Mouse (Mus musculus) hindbrain, embryonic 15.5 days (tissue): Measurements from ENCODE around the gene Iqcc. TPM values are rescaled to one million over a fixed set of nuclear protein-coding genes. Genes with fewer than 3 reads are reported as not detected.
A peak's percentile ranks its signal among the peaks of the same experiment; 100 is the strongest.

Source experiments
- ATAC-seq: fragments of 200-750 bp; cut with Nextera tagmentation; 2 replicates; pipeline ENCODE4 v1.8.0; 2017; ENCODE audit warnings: low read depth, moderate number of reproducible peaks, moderate TSS enrichment; ENCODE audit not compliant: low FRiP score
- H3K27ac ChIP-seq: fragments of 300-500 bp; sonication (generic); replicated peaks from 2 replicates; pipeline ENCODE4 v1.5.1; 2015; ENCODE audit warnings: mild to moderate bottlenecking, inconsistent platforms
- H3K27me3 ChIP-seq: fragments of 300-500 bp; sonication (generic); 2 replicates; pipeline ENCODE4 v1.6.1; 2015; ENCODE audit warnings: control low read depth, inconsistent platforms
- H3K36me3 ChIP-seq: fragments of 300-500 bp; sonication (generic); 2 replicates; pipeline ENCODE4 v1.6.1; 2015; ENCODE audit warnings: control low read depth, inconsistent platforms
- H3K4me1 ChIP-seq: fragments of 300-500 bp; sonication (generic); replicated peaks from 2 replicates; pipeline ENCODE4 v1.6.1; 2015; ENCODE audit warnings: control low read depth, inconsistent platforms
- H3K4me2 ChIP-seq: fragments of 300-500 bp; sonication (generic); 2 replicates; pipeline ENCODE4 v1.6.1; 2015; ENCODE audit warnings: moderate library complexity, mild to moderate bottlenecking, inconsistent platforms
- H3K4me3 ChIP-seq: fragments of 300-500 bp; sonication (generic); 2 replicates; pipeline ENCODE4 v1.5.1; 2015; ENCODE audit warnings: mild to moderate bottlenecking, inconsistent platforms
- H3K9ac ChIP-seq: fragments of 300-500 bp; sonication (generic); 2 replicates; pipeline ENCODE4 v1.6.1; 2015; ENCODE audit warnings: inconsistent platforms
- H3K9me3 ChIP-seq: fragments of 300-500 bp; sonication (generic); 2 replicates; pipeline ENCODE4 v1.6.1; 2016; ENCODE audit warnings: control low read depth, inconsistent platforms
- WGBS: fragments of 180-500 bp; shearing (Covaris S2); methylation state at CpG from one replicate; pipeline ENCODE4 v1.1.7; 2015; 5-methylcytosine and 5-hydroxymethylcytosine counted together
- polyA plus RNA-seq: library from polyadenylated mRNA; unstranded; fragments of >200 nt; fragmentation: Nextera tagmentation; extraction: Ambion mirVana; gene quantifications from 2 replicates; pipeline ENCODE4 v1.2.1, GENCODE M21; 2015

The Iqcc gene
- polyA plus RNA-seq, 1 experiment from 2014 or later: 32.9 TPM

DNA sequence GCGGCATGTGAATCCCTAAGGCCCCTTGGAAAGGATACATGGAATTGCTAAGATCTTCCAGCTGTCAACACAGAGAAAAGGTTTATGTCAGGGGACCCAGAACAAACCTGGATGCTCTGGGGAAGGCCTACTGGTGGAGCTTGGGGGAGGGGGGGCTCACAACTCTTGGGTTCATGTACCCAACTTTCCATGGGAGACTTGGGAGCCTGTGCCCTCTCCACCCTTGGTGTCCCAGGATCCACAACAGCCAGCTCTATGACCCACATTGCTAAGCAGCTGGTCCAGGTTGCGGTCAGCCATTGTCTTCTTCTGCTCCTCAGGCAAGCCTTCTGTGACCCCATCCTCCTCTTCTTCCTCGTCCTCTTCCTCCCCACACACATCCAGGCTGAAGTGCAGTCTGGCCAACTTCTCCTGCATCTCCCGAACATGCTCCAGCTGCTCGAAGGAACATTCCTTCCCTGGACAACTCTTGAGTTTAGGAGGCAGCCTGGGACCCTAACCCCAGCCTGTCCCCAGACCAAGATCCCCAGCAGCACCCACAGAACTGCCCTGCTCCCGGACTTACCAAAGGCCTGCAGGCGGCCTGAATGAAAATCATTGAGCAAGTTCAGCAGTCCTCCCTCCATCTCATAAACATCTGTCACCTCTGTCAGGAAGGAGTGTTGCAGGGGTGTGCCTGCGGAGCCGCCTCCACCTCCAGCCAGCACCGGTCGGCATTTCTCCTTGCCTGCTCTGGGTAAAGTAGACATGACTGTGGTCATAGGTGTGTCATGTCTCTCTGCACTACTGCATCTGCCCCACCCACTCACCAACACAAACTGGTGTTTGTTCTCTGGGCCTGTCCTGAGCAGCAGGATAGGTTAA lies 1.8 kb upstream of the Iqcc start:
- no peaks in the 10 kb centered on the region for H3K27me3 ChIP-seq
- peaks cover 58% of the 10 kb centered on the region for H3K4me1 ChIP-seq
- H3K9me3 ChIP-seq: no peaks in the 10 kb centered on the region
- no peak for ATAC-seq
- no peak overlapping the region for H3K4me3 ChIP-seq
- peak overlapping the region; percentile 80; the same call in 1 of the 2 replicates for H3K4me2 ChIP-seq
- H3K9ac ChIP-seq: no peak overlapping the region
- peaks cover 6% of the 10 kb centered on the region for H3K36me3 ChIP-seq
- 0 out of 2 replicates have a peak overlapping the region, but pooled peaks have one; percentile 4 for H3K27ac ChIP-seq
- 87% methylated on average over 11 of the region's 11 CpGs for WGBS

GRCm38 (mm10) chr4:129618031-129618430 lies 868 bp downstream of the Iqcc start:
- no peaks in the 10 kb centered on the region for H3K9me3 ChIP-seq
- H3K4me2 ChIP-seq: peak overlapping the region; percentile 69
- 95% methylated on average over 5 of the region's 5 CpGs for whole genome bisulfite sequencing
- ATAC-seq: no peak
- H3K27ac ChIP-seq: peak overlapping the region; percentile 93
- H3K27me3 ChIP-seq: no peaks in the 10 kb centered on the region
- H3K36me3 ChIP-seq: peaks cover 6% of the 10 kb centered on the region
- H3K4me3 ChIP-seq: peak overlapping the region; percentile 58
- H3K9ac ChIP-seq: peak overlapping the region; percentile 75
- peaks cover 40% of the 10 kb centered on the region for H3K4me1 ChIP-seq

DNA sequence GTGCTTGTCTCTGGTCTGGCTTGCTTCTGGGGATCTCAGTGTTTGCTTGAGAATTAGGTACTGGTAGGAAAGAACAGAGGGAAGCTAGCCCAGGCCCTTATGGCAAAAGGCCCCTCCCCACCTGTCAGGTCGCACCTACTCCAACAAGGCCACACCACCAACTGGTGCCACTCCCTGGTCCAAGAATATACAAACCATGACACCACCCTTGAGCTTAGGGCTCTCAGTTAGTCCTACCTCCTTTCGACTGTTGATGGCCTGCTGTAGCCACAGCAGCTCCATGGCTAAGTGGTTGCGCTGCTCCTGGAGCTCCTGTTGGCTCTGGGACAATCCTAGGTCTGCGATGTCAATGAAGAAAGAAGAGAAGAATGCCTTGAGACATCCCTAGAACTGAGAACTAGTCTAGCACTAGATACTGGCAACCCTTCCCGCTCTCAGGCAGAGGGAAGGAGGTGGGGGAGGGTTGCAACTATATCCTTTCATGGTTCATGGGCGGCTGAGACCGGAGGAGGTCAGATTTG lies 1.7 kb downstream of the Iqcc start:
- H3K4me2 ChIP-seq: no peak overlapping the region
- peaks cover 32% of the 10 kb centered on the region for H3K4me1 ChIP-seq
- H3K27ac ChIP-seq: no peak overlapping the region
- H3K4me3 ChIP-seq: no peak overlapping the region
- no peak overlapping the region for H3K9ac ChIP-seq
- 99% methylated on average over 7 of the region's 7 CpGs for WGBS
- no peaks in the 10 kb centered on the region for H3K9me3 ChIP-seq
- no peak for ATAC-seq
- H3K36me3 ChIP-seq: peaks cover 6% of the 10 kb centered on the region
- no peaks in the 10 kb centered on the region for H3K27me3 ChIP-seq

DNA sequence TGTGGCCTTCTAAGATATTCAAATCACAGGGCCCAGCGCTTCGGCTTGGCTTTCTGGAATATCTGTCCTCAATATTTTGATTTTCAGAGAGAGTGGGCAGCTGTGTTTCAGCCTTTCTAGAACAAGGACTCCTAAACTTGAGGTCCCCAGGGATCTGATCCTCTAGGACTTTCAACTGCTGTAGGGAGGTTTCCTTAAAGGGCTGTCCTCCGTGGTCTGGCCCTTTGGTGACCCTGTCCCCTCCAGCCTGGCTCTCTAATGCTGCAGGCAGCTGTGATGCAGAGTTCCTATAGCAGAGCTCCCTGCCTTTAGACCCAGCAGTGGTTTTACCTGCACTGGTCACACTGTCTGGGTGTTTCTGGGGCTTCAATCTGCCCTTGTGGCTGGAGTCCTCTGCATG lies 2.3 kb downstream of the Iqcc start:
- Histone ChIP-seq H3K4me1 (peaks cover 26% of the 10 kb centered on the region), H3K9ac (no peak overlapping the region), H3K27ac (no peak overlapping the region), H3K9me3 (no peaks in the 10 kb centered on the region), H3K27me3 (no peaks in the 10 kb centered on the region), H3K4me3 (no peak overlapping the region), H3K36me3 (peaks cover 6% of the 10 kb centered on the region), H3K4me2 (no peak overlapping the region)
- 91% methylated on average over 3 of the region's 3 CpGs for WGBS
- ATAC-seq: no peak

GRCm38 (mm10) chr4:129615801-129616290 lies 3.1 kb downstream of the Iqcc start:
- no peaks in the 10 kb centered on the region for H3K9me3 ChIP-seq
- WGBS: 89% methylated on average over 9 of the region's 9 CpGs
- H3K4me3 ChIP-seq: no peak overlapping the region
- ATAC-seq: no peak
- no peak overlapping the region for H3K27ac ChIP-seq
- no peak overlapping the region for H3K4me2 ChIP-seq
- H3K4me1 ChIP-seq: peaks cover 18% of the 10 kb centered on the region
- H3K27me3 ChIP-seq: no peaks in the 10 kb centered on the region
- no peak overlapping the region for H3K9ac ChIP-seq
- H3K36me3 ChIP-seq: peaks cover 6% of the 10 kb centered on the region

GRCm38 (mm10) chr4:129614093-129614492 lies 4.8 kb downstream of the Iqcc start, which contains the start of gene Dcdc2b:
Gene Dcdc2b, minus strand, starts transcription at chr4:129614257.
- H3K4me3 ChIP-seq: no peak within 1 kb of the TSS
- peaks cover 8% of the 10 kb centered on the region for H3K36me3 ChIP-seq
- H3K4me2 ChIP-seq: no peak within 1 kb of the TSS
- H3K27ac ChIP-seq: no peak within 1 kb of the TSS
- H3K9me3 ChIP-seq: no peaks in the 10 kb centered on the region
- 70% methylated on average over 6 of the region's 6 CpGs for WGBS
- peaks cover 12% of the 10 kb centered on the region for H3K4me1 ChIP-seq
- no peaks in the 10 kb centered on the region for H3K27me3 ChIP-seq
- H3K9ac ChIP-seq: no peak within 1 kb of the TSS
- ATAC-seq: no peak

- no peak overlapping the region for H3K4me3 ChIP-seq
- H3K9me3 ChIP-seq: no peaks in the 10 kb centered on the region
- H3K4me2 ChIP-seq: no peak overlapping the region
- 0 out of 2 replicates have a peak, but pooled peaks cover 2% of the 10 kb centered on the region for H3K4me1 ChIP-seq
- 70% methylated on average over 4 of the region's 4 CpGs for WGBS
- H3K27me3 ChIP-seq: no peaks in the 10 kb centered on the region
- H3K27ac ChIP-seq: no peak overlapping the region
- no peak for ATAC-seq
- H3K36me3 ChIP-seq: peaks cover 23% of the 10 kb centered on the region
- no peak overlapping the region for H3K9ac ChIP-seq
Observed at GRCm38 (mm10) chr4:129610472-129610871, 8.4 kb downstream of the Iqcc start.

DNA sequence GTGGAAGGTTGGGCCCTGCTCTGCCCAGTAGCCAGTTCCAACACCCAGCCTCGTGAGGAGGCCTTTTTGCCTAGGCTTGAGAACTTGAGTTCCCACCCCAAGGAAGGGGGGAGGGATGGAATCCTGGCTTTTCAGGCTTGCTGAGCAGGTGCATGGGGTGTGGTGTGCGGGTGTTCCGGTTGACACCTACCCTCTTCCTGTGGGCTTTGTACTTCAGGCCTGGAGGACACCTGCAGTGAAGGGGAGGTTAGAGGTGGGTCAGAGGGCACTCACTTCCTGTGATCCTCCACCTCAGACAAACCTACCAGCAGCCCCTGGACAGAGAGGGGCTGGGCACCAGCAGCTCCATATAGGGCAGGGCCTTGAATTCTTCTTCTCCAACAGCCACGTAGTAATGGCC lies 8.9 kb downstream of the Iqcc start:
- Histone ChIP-seq H3K4me2 (no peak overlapping the region), H3K4me1 (0 out of 2 replicates have a peak, but pooled peaks cover 2% of the 10 kb centered on the region), H3K9me3 (no peaks in the 10 kb centered on the region), H3K9ac (no peak overlapping the region), H3K27me3 (no peaks in the 10 kb centered on the region), H3K4me3 (no peak overlapping the region), H3K36me3 (peaks cover 26% of the 10 kb centered on the region), H3K27ac (no peak overlapping the region)
- WGBS: 84% methylated on average over 4 of the region's 4 CpGs
- no peak for ATAC-seq

DNA sequence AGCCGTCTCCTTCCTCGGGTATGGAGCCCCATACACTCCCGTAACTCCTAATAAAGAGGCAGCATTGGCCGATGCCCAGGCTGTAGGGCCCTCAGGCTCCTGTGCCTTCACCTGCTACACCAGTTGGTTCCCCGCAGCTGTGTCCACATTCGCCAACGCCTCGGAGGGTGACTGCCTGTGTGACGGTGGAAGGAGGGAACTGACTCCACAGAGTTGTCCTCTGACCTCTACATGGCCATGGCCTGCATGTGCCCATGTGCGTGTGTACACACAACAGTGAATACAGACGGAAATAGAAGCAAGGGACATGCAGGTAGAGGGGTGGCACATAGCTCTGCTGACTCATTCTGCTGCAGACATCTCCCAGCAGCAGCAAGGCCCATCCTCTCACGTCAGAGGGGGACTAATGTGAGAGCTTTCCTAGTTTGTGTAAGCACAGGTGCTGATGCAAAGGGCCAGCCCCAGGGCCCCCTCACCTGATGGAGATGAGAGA lies 9.7 kb downstream of the Iqcc start:
- no peak overlapping the region for H3K9ac ChIP-seq
- H3K4me2 ChIP-seq: no peak overlapping the region
- WGBS: 80% methylated on average over 12 of the region's 12 CpGs
- H3K4me1 ChIP-seq: 0 out of 2 replicates have a peak, but pooled peaks cover 2% of the 10 kb centered on the region
- H3K27me3 ChIP-seq: no peaks in the 10 kb centered on the region
- no peaks in the 10 kb centered on the region for H3K9me3 ChIP-seq
- peak; percentile 14; the same call in 1 of the 2 replicates for ATAC-seq
- H3K27ac ChIP-seq: no peak overlapping the region
- peaks cover 34% of the 10 kb centered on the region for H3K36me3 ChIP-seq
- H3K4me3 ChIP-seq: no peak overlapping the region

DNA sequence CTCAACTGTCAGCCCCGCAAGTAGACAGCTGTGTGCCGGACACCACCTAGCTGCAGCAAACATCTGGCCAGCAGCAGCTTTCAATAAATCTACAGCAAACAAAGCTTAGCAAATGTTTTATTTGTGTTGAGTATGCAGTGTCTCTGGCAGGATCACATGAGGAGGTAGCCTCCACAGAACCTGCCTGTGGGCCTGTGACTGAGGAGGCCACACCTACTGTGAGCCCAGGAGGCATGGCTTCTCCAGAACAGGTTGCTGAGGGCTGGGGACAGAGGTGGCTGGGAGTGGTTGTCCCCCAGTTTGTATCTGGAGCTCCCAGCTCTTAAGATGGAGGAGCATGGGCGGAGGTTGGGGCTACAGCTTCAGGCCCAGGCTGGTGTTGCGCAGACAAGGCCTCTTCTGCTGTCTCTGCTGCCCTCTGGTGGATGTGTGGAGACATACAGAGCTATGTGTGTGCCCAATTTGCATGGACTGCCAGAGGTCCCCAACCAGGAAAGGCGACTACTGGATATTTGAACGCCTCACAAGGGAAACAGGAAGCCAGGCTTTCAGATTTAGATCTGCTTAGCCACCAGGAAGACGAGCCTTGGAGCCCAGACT lies 10.4 kb downstream of the Iqcc start:
- Histone ChIP-seq H3K27me3 (no peaks in the 10 kb centered on the region), H3K4me2 (no peak overlapping the region), H3K4me1 (0 out of 2 replicates have a peak, but pooled peaks cover 2% of the 10 kb centered on the region), H3K36me3 (peaks cover 41% of the 10 kb centered on the region), H3K27ac (peak overlapping the region; percentile 35; the same call in 1 of the 2 replicates), H3K4me3 (no peak overlapping the region), H3K9me3 (no peaks in the 10 kb centered on the region), H3K9ac (peak overlapping the region; percentile 1; the same call in 1 of the 2 replicates)
- 38% methylated on average over 7 of the region's 7 CpGs for WGBS
- peak; percentile 84 for ATAC-seq

DNA sequence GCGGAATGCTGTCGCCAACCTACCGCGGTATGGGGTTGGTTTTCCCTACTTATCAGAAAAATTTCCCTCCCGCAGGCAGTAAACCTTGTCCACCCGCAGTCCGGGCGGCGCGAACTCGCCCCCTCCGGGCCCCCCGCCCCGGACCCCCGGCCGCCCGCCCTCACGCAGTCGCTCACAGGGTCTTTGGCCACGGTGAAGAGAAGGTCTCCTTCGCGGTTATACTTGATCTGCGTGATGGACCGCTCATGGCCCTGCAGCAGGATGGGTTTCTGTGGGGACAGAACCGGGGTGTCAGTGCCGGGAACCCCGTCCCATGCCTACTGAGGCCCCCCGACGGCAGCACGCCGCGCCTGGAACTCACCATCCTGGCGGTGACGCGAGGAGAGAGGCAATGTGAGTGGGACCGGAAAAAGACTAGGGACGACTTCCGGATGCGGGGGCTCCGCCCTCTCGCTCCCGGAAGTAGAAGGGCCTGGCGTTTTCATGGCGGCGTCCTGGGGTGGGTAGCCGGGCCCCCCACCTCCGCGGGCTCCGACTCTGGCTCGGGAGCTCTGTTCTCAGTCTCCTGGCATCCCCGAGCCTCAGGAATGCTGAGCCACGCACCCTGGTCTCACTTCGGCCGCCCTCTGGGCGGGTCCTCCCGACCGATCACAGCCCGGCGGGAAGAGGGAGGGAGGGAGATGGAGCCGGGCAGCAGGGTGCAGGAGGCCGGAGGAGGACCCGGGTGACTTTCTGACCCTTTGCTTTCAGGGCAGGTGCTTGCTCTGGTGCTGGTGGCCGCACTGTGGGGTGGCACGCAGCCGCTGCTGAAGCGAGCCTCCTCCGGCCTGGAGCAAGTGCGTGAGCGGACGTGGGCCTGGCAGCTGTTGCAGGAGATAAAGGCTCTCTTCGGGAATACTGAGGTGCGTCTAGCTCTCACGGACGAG lies 18.4 kb downstream of the Iqcc start, which contains the start of the genes Eif3i and Tmem234:
Gene Eif3i, minus strand, starts transcription at position 416 of the 926 bp plus-strand sequence.
Gene Tmem234, plus strand, starts transcription at position 436 of the 926 bp plus-strand sequence.
- under 1% methylated on average over 74 of the region's 74 CpGs for WGBS
- peaks cover 38% of the 10 kb centered on the region for H3K36me3 ChIP-seq
- H3K27me3 ChIP-seq: no peaks in the 10 kb centered on the region
- H3K4me1 ChIP-seq: peaks cover 38% of the 10 kb centered on the region
- peak within 1 kb of the TSS; percentile 94 for H3K9ac ChIP-seq
- H3K27ac ChIP-seq: peak within 1 kb of the TSS; percentile 77
- no peaks in the 10 kb centered on the region for H3K9me3 ChIP-seq
- peak; percentile 93 for ATAC-seq
- H3K4me3 ChIP-seq: peak within 1 kb of the TSS; percentile 91
- peak within 1 kb of the TSS; percentile 90 for H3K4me2 ChIP-seq
